Mouse (Mus musculus) MEL (cell line): ENCODE data around the gene Tiparp. TPM values are rescaled to one million over a fixed set of nuclear protein-coding genes. Genes with fewer than 3 reads are reported as not detected.

Experiments used
- DNase-seq: peaks from one replicate; pipeline ENCODE4 v3.0.0; 2011; ENCODE audit warnings: low read depth, low spot score
- H3K27ac ChIP-seq: 2 replicates; pipeline ENCODE4 v1.5.1; 2012; ENCODE audit warnings: low read depth, mild to moderate bottlenecking, control low read depth, low read length, moderate library complexity; ENCODE audit not compliant: control insufficient read depth
- H3K27me3 ChIP-seq, 2 experiments: fragments of 150-350 bp in 1 of 2; sonication (generic) in 1 of 2; 2 replicates each; pipeline ENCODE4 v1.6.1; 2012; ENCODE audit warnings: low read length in 2 of 2, mild to moderate bottlenecking in 2 of 2, improper control_type of control experiment in 1 of 2, moderate library complexity in 1 of 2; ENCODE audit not compliant: insufficient read depth in 2 of 2, control insufficient read depth in 1 of 2
- H3K36me3 ChIP-seq, 2 experiments: 2 replicates each; pipeline ENCODE4 v1.6.1; 2012 to 2014; ENCODE audit warnings: low read length in 2 of 2, improper control_type of control experiment in 1 of 2, inconsistent platforms in 1 of 2, mild to moderate bottlenecking in 1 of 2; ENCODE audit not compliant: insufficient read depth in 2 of 2, control insufficient read depth in 1 of 2
- H3K4me1 ChIP-seq, 2 experiments: fragments of 150-350 bp in 1 of 2; sonication (generic) in 1 of 2; 2 replicates each; pipeline ENCODE4 v1.6.1; 2012; ENCODE audit warnings: low read length in 2 of 2, improper control_type of control experiment in 1 of 2, mild to moderate bottlenecking in 1 of 2; ENCODE audit not compliant: insufficient read depth in 2 of 2, control insufficient read depth in 1 of 2
- H3K4me3 ChIP-seq, 2 experiments: fragments of 150-350 bp in 1 of 2; sonication (generic) in 1 of 2; 2 replicates each; pipeline ENCODE4 v1.5.1; 2012; ENCODE audit warnings: low read depth in 2 of 2, low read length in 2 of 2, mild to moderate bottlenecking in 2 of 2, moderate library complexity in 2 of 2, control low read depth in 1 of 2, improper control_type of control experiment in 1 of 2; ENCODE audit not compliant: control insufficient read depth in 1 of 2, insufficient read depth in 1 of 2
- H3K79me2 ChIP-seq: 2 replicates; pipeline ENCODE4 v1.6.1; 2012; ENCODE audit warnings: mild to moderate bottlenecking, low read length, moderate library complexity; ENCODE audit not compliant: control insufficient read depth, poor library complexity, insufficient read depth
- H3K9ac ChIP-seq: 2 replicates; pipeline ENCODE4 v1.6.1; 2012; ENCODE audit warnings: low read depth, mild to moderate bottlenecking, control low read depth, low read length, moderate library complexity; ENCODE audit not compliant: control insufficient read depth, poor library complexity, severe bottlenecking
- H3K9me3 ChIP-seq: fragments of 150-350 bp; sonication (generic); replicated peaks from 2 replicates; pipeline ENCODE4 v1.6.1; 2012; ENCODE audit warnings: mild to moderate bottlenecking, low read length, improper control_type of control experiment, moderate library complexity; ENCODE audit not compliant: insufficient read depth
- BHLHE40 ChIP-seq: IDR thresholded peaks from 2 replicates; pipeline ENCODE4 v1.6.1; 2012; ENCODE audit warnings: low read depth, mild to moderate bottlenecking, inconsistent platforms, low read length, improper control_type of control experiment, borderline replicate concordance
- CHD2 ChIP-seq: IDR thresholded peaks from 2 replicates; pipeline ENCODE4 v1.6.1; 2011; ENCODE audit warnings: low read length, improper control_type of control experiment
- EP300 ChIP-seq, 2 experiments: IDR thresholded peaks; 2 replicates each; pipeline ENCODE4 v1.6.1; 2011; ENCODE audit warnings: improper control_type of control experiment in 2 of 2, low read length in 2 of 2, low read depth in 1 of 2, mild to moderate bottlenecking in 1 of 2
- ETS1 ChIP-seq: IDR thresholded peaks from 2 replicates; pipeline ENCODE4 v1.6.1; 2012; ENCODE audit warnings: low read depth, mild to moderate bottlenecking, inconsistent platforms, low read length, improper control_type of control experiment, moderate library complexity
- GABPA ChIP-seq: IDR thresholded peaks from 2 replicates; pipeline ENCODE4 v1.6.1; 2012; ENCODE audit warnings: low read depth, mild to moderate bottlenecking, inconsistent platforms, low read length, improper control_type of control experiment, moderate library complexity
- GATA1 ChIP-seq: IDR thresholded peaks from 2 replicates; pipeline ENCODE4 v1.6.1; 2011; ENCODE audit warnings: low read depth, low read length, improper control_type of control experiment
- HCFC1 ChIP-seq: IDR thresholded peaks from 2 replicates; pipeline ENCODE4 v1.6.1; 2012; ENCODE audit warnings: low read depth, mild to moderate bottlenecking, inconsistent platforms, low read length, improper control_type of control experiment, moderate library complexity
- MAFK ChIP-seq: IDR thresholded peaks from 2 replicates; pipeline ENCODE4 v1.6.1; 2011; ENCODE audit warnings: low read depth, mild to moderate bottlenecking, low read length, improper control_type of control experiment, borderline replicate concordance
- MAX ChIP-seq: IDR thresholded peaks from 2 replicates; pipeline ENCODE4 v1.6.1; 2011; ENCODE audit warnings: low read length, improper control_type of control experiment
- MXI1 ChIP-seq: IDR thresholded peaks from 2 replicates; pipeline ENCODE4 v1.6.1; 2011; ENCODE audit warnings: mild to moderate bottlenecking, low read depth, low read length, improper control_type of control experiment
- MYB ChIP-seq: IDR thresholded peaks from 2 replicates; pipeline ENCODE4 v1.6.1; 2011; ENCODE audit warnings: mild to moderate bottlenecking, low read depth, low read length, improper control_type of control experiment
- MYC ChIP-seq: IDR thresholded peaks from 2 replicates; pipeline ENCODE4 v1.6.1; 2011; ENCODE audit warnings: low read depth, mild to moderate bottlenecking, low read length, improper control_type of control experiment, moderate library complexity
- POLR2A ChIP-seq, 2 experiments: IDR thresholded peaks; 2 replicates each; pipeline ENCODE4 v1.6.1; 2011 to 2012; ENCODE audit warnings: low read length in 2 of 2, mild to moderate bottlenecking in 2 of 2, control low read depth in 1 of 2, improper control_type of control experiment in 1 of 2, low read depth in 1 of 2, moderate library complexity in 1 of 2; ENCODE audit not compliant: control insufficient read depth in 1 of 2, insufficient read depth in 1 of 2, poor library complexity in 1 of 2
- POLR2AphosphoS2 ChIP-seq: IDR thresholded peaks from 2 replicates; pipeline ENCODE4 v1.6.1; 2011; ENCODE audit warnings: low read length, improper control_type of control experiment
- RAD21 ChIP-seq: IDR thresholded peaks from 2 replicates; pipeline ENCODE4 v1.6.1; 2011; ENCODE audit warnings: mild to moderate bottlenecking, low read depth, low read length, improper control_type of control experiment
- RCOR1 ChIP-seq: IDR thresholded peaks from 2 replicates; pipeline ENCODE4 v1.6.1; 2012; ENCODE audit warnings: low read depth, mild to moderate bottlenecking, inconsistent platforms, low read length, improper control_type of control experiment
- SIN3A ChIP-seq: IDR thresholded peaks from 2 replicates; pipeline ENCODE4 v1.6.1; 2012; ENCODE audit warnings: low read length, improper control_type of control experiment, inconsistent platforms
- SMC3 ChIP-seq: IDR thresholded peaks from 2 replicates; pipeline ENCODE4 v1.6.1; 2011; ENCODE audit warnings: low read depth, low read length, improper control_type of control experiment
- TAL1 ChIP-seq: IDR thresholded peaks from 2 replicates; pipeline ENCODE4 v1.6.1; 2012; ENCODE audit warnings: mild to moderate bottlenecking, inconsistent platforms, low read length, moderate library complexity, mixed read lengths
- TCF12 ChIP-seq: IDR thresholded peaks from 2 replicates; pipeline ENCODE4 v1.6.1; 2014; ENCODE audit warnings: low read depth, mild to moderate bottlenecking, inconsistent platforms, low read length, improper control_type of control experiment, moderate library complexity
- UBTF ChIP-seq: IDR thresholded peaks from 2 replicates; pipeline ENCODE4 v1.6.1; 2012; ENCODE audit warnings: low read depth, mild to moderate bottlenecking, inconsistent platforms, low read length, improper control_type of control experiment, moderate library complexity, borderline replicate concordance; ENCODE audit not compliant: insufficient read depth
- ZC3H11A ChIP-seq: IDR thresholded peaks from 2 replicates; pipeline ENCODE4 v1.6.1; 2012; ENCODE audit warnings: low read depth, mild to moderate bottlenecking, inconsistent platforms, low read length, improper control_type of control experiment
- ZKSCAN1 ChIP-seq: IDR thresholded peaks from 2 replicates; pipeline ENCODE4 v1.6.1; 2012; ENCODE audit warnings: low read depth, mild to moderate bottlenecking, inconsistent platforms, low read length, improper control_type of control experiment, moderate library complexity
- ZNF384 ChIP-seq: IDR thresholded peaks from 2 replicates; pipeline ENCODE4 v1.6.1; 2012; ENCODE audit warnings: low read depth, mild to moderate bottlenecking, inconsistent platforms, low read length, improper control_type of control experiment
- polyA plus RNA-seq, 2 experiments: library from polyadenylated mRNA; stranded (reverse) in 1 of 2; unstranded in 1 of 2; fragments of >175 nt in 1 of 2; fragments of >200 nt in 1 of 2; gene quantifications; 2 replicates each; pipeline versions ENCODE4 v1.2.1 to v1.2.4; 2012; ENCODE audit warnings: low replicate concordance in 2 of 2, low read depth in 1 of 2; ENCODE audit not compliant: insufficient read length in 2 of 2, insufficient read depth in 1 of 2, missing spikeins in 1 of 2
- total RNA-seq: library from RNA; depleted of rRNA; stranded (reverse); fragments of 300-350 nt; gene quantifications from 2 replicates; pipeline ENCODE4 v1.2.3, GENCODE M21; 2012

Tiparp gene
- total and polyA plus RNA-seq, 3 experiments, result 2.0 to 3.3 TPM; not detected in 1

DNA sequence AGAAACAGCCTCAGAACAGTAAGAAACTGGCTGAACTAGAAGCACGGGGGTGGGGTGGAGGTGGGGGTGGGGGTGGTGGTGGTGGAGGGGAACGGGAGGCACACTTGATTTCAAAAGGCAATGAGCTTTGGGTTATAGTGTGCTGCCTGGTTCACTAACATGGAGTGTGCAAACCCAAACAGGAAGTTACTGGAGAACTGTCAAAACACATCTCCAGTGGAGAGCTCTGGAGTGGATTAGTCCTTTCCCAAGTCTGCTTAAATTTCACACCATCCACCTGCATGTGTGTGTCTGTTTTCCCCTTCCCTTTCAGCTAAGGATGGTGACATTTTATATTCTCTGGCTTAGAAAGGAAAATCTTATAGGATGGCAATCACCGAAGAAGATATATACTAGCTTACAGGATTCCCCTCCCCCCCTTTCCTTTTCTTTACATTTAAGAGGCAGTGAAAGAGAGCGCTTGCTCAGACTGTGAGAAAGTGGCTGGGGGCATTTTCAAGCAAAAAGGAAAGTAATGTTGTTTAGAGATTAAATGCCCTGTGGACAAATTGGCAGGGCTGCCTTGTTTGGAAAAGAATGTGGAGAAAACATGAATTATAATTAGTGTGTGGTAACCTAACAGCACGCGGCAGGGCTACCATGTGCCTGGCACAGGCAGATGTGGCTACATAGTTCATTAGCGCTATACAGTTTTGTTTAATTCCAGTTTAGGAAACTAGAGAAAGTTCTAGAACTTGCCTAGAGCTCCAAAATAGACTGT, 70.0 kb downstream of the Tiparp start:
- no peak overlapping the region for H3K27ac ChIP-seq
- H3K79me2 ChIP-seq, result no peaks in the 10 kb centered on the region
- H3K4me1 ChIP-seq, result no peaks in the 10 kb centered on the region
- TF ChIP-seq ETS1 (no peak), ZNF384 (no peak), GABPA (no peak), TAL1 (no peak), EP300 (IDR thresholded peaks at IDR 0.05; ENCODE audit: low read depth in 1 of 2, low read length in 2 of 2) (no peak), ZKSCAN1 (no peak), SIN3A (no peak), ZC3H11A (no peak), RAD21 (no peak)
- TF ChIP-seq, all 39 proteins: peak for 0
- Histone ChIP-seq H3K36me3 (no peaks in the 10 kb centered on the region), H3K9me3 (no peaks in the 10 kb centered on the region), H3K9ac (no peak overlapping the region), H3K4me3 (no peak overlapping the region), H3K27me3 (no peaks in the 10 kb centered on the region; a peak in 1 of 4 replicates)
- no peak for DNase-seq

DNA sequence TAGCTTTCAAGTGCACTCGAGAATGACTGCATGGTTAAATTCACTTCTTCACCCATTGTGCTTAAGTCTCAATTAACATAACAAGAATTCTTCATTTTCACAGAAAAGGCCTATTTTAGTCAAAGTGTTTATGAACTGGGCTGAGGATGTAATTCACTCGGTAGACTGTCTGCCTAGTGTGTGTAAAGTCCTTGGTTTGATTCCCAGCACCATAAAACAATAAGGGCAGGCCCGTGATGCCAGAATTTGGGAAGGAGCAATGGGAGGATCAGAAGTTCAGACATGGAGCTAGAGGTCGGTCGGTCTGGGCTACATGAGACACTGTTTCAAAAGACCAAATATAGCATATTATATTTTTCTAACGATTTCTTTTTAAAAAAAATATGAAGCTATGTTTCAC, 70.9 kb downstream of the Tiparp start:
- DNase-seq, result no peak
- Histone ChIP-seq H3K9me3 (no peaks in the 10 kb centered on the region), H3K79me2 (no peaks in the 10 kb centered on the region), H3K27me3 (no peaks in the 10 kb centered on the region), H3K9ac (no peak overlapping the region), H3K4me3 (no peak overlapping the region), H3K4me1 (no peaks in the 10 kb centered on the region), H3K27ac (no peak overlapping the region), H3K36me3 (no peaks in the 10 kb centered on the region)
- TF ChIP-seq BHLHE40, result no peak
- TF ChIP-seq HCFC1, result no peak
- TF ChIP-seq TAL1, result no peak
- no peak for TF ChIP-seq GABPA
- no peak for TF ChIP-seq CHD2

DNA sequence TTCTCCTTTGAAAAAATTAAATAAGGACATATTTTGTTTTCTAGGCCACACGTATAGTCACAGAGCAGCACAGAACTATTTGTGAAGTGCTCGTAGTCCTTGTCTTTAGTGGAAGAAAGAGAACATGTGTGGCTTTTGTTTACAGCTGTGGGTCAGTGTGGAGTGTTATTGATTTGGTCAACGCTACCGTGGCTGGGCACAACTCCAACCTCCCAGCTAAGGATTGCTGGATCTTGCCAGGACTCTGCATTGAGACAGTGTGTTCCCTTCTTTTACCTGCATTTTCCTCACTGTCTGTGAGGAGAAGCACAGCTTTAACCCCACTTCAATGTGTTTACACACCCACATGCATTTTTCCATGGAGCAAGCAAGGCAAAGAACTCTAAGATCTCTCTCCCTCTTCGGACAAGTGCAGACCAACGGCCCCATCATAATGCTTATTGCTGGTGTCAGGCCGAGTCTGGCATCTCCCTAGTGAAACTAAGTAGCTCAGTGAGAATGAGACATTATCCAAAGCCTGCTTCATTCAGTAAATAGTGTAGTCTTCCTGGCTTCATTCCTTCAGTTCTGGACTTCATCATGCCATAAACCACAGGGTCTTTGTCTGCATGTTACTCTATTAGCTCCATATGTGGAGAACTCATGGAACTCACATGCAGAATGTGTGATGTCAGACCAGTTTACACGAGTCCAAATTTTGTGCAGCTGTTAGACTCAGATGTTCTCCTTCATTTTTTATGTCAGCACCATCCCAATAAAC, 73.3 kb downstream of the Tiparp start:
- Histone ChIP-seq H3K36me3 (no peaks in the 10 kb centered on the region), H3K79me2 (no peaks in the 10 kb centered on the region), H3K27ac (no peak overlapping the region), H3K9me3 (no peaks in the 10 kb centered on the region), H3K27me3 (no peaks in the 10 kb centered on the region), H3K4me3 (no peak overlapping the region), H3K9ac (no peak overlapping the region), H3K4me1 (no peaks in the 10 kb centered on the region)
- no peak for DNase-seq
- TF ChIP-seq MXI1, result no peak
- no peak for TF ChIP-seq ZKSCAN1
- TF ChIP-seq MAFK, result no peak
- TF ChIP-seq UBTF, result no peak
- TF ChIP-seq SIN3A, result no peak
- no peak for TF ChIP-seq GATA1
- no peak for TF ChIP-seq RCOR1
- TF ChIP-seq HCFC1, result no peak
- no peak for TF ChIP-seq MAX
- no peak for TF ChIP-seq ETS1
- no peak for TF ChIP-seq MYB
- TF ChIP-seq MYC, result no peak
- TF ChIP-seq POLR2AphosphoS2, result no peak
- no peak for TF ChIP-seq TCF12
- TF ChIP-seq POLR2A (IDR thresholded peaks at IDR 0.05; ENCODE audit: control insufficient read depth in 1 of 2, insufficient read depth in 1 of 2, low read depth in 1 of 2, low read length in 2 of 2, poor library complexity in 1 of 2), result no peak
- TF ChIP-seq ZC3H11A, result no peak
- TF ChIP-seq SMC3, result no peak
